Mouse (Mus musculus) macrophage (primary cell): Measurements from ENCODE around the gene Mxra7. TPM values are rescaled to one million over a fixed set of nuclear protein-coding genes. Genes with fewer than 3 reads are reported as not detected.

ENCODE experiments used
- H3K27ac ChIP-seq: fragments of 350-480 bp; formaldehyde crosslinking; 2 replicates; pipeline ENCODE4 v1.9.0; 2021
- H3K36me3 ChIP-seq: fragments of 350-480 bp; formaldehyde crosslinking; 2 replicates; pipeline ENCODE4 v1.9.0; 2021; ENCODE audit errors: inconsistent target
- H3K4me3 ChIP-seq: fragments of 350-480 bp; formaldehyde crosslinking; 2 replicates; pipeline ENCODE4 v1.9.0; 2021; ENCODE audit errors: inconsistent target
- H3K79me2 ChIP-seq: fragments of 350-480 bp; formaldehyde crosslinking; 2 replicates; pipeline ENCODE4 v1.9.0; 2021; ENCODE audit errors: inconsistent target
- WGBS: methylation state at CpG from one replicate; pipeline ENCODE4 v1.1.7; 2026; ENCODE audit warnings: inconsistent platforms; ENCODE audit not compliant: missing documents; 5-methylcytosine and 5-hydroxymethylcytosine counted together
- polyA plus RNA-seq: library from polyadenylated mRNA; stranded (reverse); fragments of 250-400 nt; gene quantifications from 3 replicates; pipeline ENCODE4 v1.2.4, GENCODE M21; 2018; ENCODE audit warnings: inconsistent platforms
- total RNA-seq, 78 experiments: library from RNA; depleted of rRNA; stranded (reverse); fragments of 250-400 nt; gene quantifications; 1 replicate in 9 of 78; 2 replicates in 24 of 78; 3 replicates in 43 of 78; 4 replicates in 2 of 78; pipeline ENCODE4 v1.2.4; 2018; ENCODE audit warnings: inconsistent platforms in 56 of 78

The Mxra7 gene
- total RNA-seq (2018; cell fraction: chromatin; rRNA removed), result 1 to 10 TPM in 1 of 26 experiments, not detected in 25; 5.3 TPM
- total RNA-seq (2018; cell fraction: cytosol; rRNA removed), result under 1 TPM in 9 of 26 experiments, not detected in 17; 0.07 to 0.22 (median 0.09) TPM
- 1 to 10 TPM in 1 of 26 experiments, not detected in 25; 2.3 TPM for total RNA-seq (2018; cell fraction: nucleus; rRNA removed)
- not detected in 3 replicates for polyA plus RNA-seq

DNA sequence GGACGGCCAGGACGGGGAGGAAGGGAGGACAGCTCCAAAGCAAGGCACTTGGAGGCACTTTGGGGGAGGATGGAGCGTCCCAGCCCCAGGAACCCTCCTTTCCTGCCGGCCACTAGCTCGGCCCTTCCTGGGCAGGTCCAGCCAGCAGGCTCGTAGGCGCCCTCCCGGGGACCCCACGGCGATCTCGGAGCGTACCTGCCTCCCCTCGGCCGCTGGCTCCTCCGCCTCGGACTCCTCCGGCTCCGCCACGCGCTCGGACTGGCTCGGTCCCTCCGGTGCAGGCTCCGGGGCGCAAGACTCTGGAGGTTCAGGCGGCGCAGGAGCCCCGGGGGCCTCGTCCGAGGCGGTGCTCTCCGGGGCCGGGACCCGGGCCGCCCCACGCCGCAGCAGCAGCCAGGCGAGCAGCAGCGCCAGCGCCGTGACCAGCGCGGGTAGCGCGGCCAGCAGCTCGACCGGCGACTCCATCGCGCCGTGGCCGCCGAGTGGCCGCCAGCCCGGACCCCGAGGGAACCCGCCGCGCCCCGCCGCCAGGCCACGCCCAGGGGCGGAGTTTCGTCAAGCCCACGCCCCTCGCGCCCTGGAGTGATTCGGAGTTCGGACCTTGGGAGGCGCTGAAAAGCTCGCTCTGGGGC is at the start of gene Mxra7:
Gene Mxra7 (minus strand): TSS at position 513 of the 632 bp plus-strand sequence.
- Histone ChIP-seq H3K4me3 (no peak within 1 kb of the TSS), H3K79me2 (no peaks in the 10 kb centered on the region)
- 14% methylated on average over 67 of the region's 71 CpGs for WGBS

GRCm38 (mm10) chr11:116873987-116874386 is 46.1 kb upstream of the Mxra7 start:
- Histone ChIP-seq H3K79me2 (peaks cover 37% of the 10 kb centered on the region), H3K27ac (no peak overlapping the region), H3K36me3 (peaks cover 47% of the 10 kb centered on the region), H3K4me3 (no peak overlapping the region)
- 89% methylated on average over 12 of the region's 20 CpGs for WGBS

More for the DNA sequence above, at the start of gene Mxra7:
- Histone ChIP-seq H3K36me3 (no peaks in the 10 kb centered on the region), H3K27ac (no peak within 1 kb of the TSS)

- Histone ChIP-seq H3K79me2 (peaks cover 46% of the 10 kb centered on the region), H3K27ac (no peak overlapping the region), H3K36me3 (peaks cover 49% of the 10 kb centered on the region), H3K4me3 (no peak overlapping the region)
- WGBS, result 90% methylated on average over 9 of the region's 9 CpGs
Measured at GRCm38 (mm10) chr11:116871538-116871937, 43.7 kb upstream of the Mxra7 start.

DNA sequence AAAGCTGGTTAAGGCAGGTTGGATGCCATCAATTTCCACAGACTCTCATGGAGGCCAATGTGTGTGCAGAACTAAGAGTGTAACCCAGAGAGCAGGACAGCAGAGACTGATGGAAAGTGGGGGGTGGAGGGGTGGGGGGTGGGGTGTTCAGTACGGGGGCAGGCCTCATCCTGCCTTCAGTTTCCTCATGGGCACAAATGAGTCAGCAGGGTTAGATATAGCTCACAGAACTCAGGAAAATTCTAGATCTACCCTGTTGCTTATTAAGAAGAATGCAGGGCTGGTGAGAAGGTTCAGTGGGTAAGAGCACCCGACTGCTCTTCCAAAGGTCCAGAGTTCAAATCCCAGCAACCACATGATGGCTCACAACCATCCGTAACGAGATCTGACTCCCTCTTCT is 41.8 kb upstream of the Mxra7 start:
- Histone ChIP-seq H3K27ac (peak overlapping the region; percentile 97), H3K4me3 (peak overlapping the region; percentile 31; the same call in 1 of the 2 replicates), H3K79me2 (peaks cover 55% of the 10 kb centered on the region), H3K36me3 (peaks cover 61% of the 10 kb centered on the region)
- WGBS, result 69% methylated on average over 4 of the region's 4 CpGs

DNA sequence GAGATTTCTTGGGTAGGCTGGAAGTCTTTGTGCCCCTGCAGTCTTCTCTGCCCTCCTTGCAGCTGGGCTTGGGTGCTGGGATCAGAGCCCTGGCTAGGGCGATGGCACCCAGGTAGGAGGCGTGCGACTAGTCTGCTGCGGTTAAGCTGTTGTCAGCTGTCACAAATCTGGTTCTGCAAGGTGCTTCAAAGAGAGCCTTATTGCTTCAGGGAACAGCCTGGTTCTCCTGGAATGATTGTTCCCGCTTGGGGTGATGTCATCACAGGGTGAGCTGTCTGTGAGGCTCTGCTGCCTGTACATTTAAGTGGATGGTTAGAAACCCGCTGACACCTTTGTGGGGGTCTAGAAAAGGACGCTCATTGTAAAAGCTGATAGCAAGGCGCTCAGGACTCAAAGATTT is 41.4 kb upstream of the Mxra7 start:
- peak overlapping the region; percentile 97 for H3K27ac ChIP-seq
- peaks cover 56% of the 10 kb centered on the region for H3K79me2 ChIP-seq
- WGBS, result 91% methylated on average over 8 of the region's 8 CpGs
- H3K36me3 ChIP-seq, result peaks cover 61% of the 10 kb centered on the region
- peak overlapping the region; percentile 31 for H3K4me3 ChIP-seq

GRCm38 (mm10) chr11:116868129-116868528 is 40.3 kb upstream of the Mxra7 start:
- peaks cover 66% of the 10 kb centered on the region for H3K79me2 ChIP-seq
- peaks cover 61% of the 10 kb centered on the region for H3K36me3 ChIP-seq
- WGBS, result 46% methylated on average over 3 of the region's 3 CpGs
- H3K27ac ChIP-seq, result peak overlapping the region; percentile 97
- H3K4me3 ChIP-seq, result peak overlapping the region; percentile 31

- H3K79me2 ChIP-seq, result peaks cover 68% of the 10 kb centered on the region
- H3K27ac ChIP-seq, result peak overlapping the region; percentile 4; the same call in 1 of the 2 replicates
- no peak overlapping the region for H3K4me3 ChIP-seq
- H3K36me3 ChIP-seq, result peaks cover 59% of the 10 kb centered on the region
- 89% methylated on average over 12 of the region's 12 CpGs for WGBS
Measured at GRCm38 (mm10) chr11:116865945-116866585, 38.2 kb upstream of the Mxra7 start.

GRCm38 (mm10) chr11:116864444-116864843 is 36.6 kb upstream of the Mxra7 start:
- 98% methylated on average over 9 of the region's 10 CpGs for WGBS
- H3K4me3 ChIP-seq, result no peak overlapping the region
- H3K36me3 ChIP-seq, result peaks cover 69% of the 10 kb centered on the region

DNA sequence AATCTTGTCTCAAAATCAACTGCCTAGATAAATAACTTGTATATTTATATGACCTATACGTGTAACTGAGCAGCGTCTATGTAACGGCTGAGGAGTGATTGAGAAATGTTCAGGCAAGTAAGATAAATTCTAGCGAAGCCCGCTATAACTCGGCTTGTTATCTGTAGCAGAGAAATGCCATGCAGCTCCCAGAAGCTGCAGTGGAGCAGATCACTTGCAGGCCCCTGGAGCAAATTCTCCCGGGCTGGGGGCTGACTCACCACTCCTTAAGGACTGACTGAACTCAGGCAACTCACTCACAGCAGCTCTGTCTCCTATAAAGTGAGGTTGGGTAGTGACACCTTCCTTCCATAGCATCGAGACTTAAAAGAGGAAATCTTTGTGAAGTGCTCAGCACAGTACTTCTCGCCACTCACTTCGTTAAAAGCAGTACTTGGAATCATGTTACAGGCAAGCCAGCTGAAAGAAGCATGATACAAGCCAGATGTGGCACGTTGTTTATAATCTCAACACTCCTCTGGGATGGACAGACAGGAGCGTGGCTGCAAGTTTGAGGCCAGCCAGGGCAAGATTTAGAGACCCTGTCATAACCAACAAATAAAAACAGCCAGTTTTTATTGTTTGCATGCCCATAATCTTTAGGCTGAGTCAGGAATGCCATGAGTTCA is 29.5 kb upstream of the Mxra7 start:
- no peak overlapping the region for H3K4me3 ChIP-seq

More at GRCm38 (mm10) chr11:116864444-116864843, 36.6 kb upstream of the Mxra7 start:
- H3K27ac ChIP-seq, result no peak overlapping the region
- H3K79me2 ChIP-seq, result peaks cover 70% of the 10 kb centered on the region

GRCm38 (mm10) chr11:116854279-116854678 is 26.4 kb upstream of the Mxra7 start:
- peaks cover 84% of the 10 kb centered on the region for H3K79me2 ChIP-seq
- 14% methylated on average over 10 of the region's 10 CpGs for WGBS
- peaks cover 21% of the 10 kb centered on the region for H3K36me3 ChIP-seq
- peak overlapping the region; percentile 95 for H3K27ac ChIP-seq
- H3K4me3 ChIP-seq, result peak overlapping the region; percentile 88

More for the DNA sequence above, 29.5 kb upstream of the Mxra7 start:
- Histone ChIP-seq H3K79me2 (peaks cover 86% of the 10 kb centered on the region), H3K27ac (no peak overlapping the region), H3K36me3 (peaks cover 51% of the 10 kb centered on the region)
- 95% methylated on average over 12 of the region's 12 CpGs for WGBS

GRCm38 (mm10) chr11:116853512-116853928 is 25.7 kb upstream of the Mxra7 start:
- Histone ChIP-seq H3K36me3 (peaks cover 14% of the 10 kb centered on the region; the same call in 1 of the 2 replicates), H3K27ac (peak overlapping the region; percentile 95), H3K4me3 (peak overlapping the region; percentile 88), H3K79me2 (peaks cover 84% of the 10 kb centered on the region)
- under 1% methylated on average over 28 of the region's 36 CpGs for WGBS

DNA sequence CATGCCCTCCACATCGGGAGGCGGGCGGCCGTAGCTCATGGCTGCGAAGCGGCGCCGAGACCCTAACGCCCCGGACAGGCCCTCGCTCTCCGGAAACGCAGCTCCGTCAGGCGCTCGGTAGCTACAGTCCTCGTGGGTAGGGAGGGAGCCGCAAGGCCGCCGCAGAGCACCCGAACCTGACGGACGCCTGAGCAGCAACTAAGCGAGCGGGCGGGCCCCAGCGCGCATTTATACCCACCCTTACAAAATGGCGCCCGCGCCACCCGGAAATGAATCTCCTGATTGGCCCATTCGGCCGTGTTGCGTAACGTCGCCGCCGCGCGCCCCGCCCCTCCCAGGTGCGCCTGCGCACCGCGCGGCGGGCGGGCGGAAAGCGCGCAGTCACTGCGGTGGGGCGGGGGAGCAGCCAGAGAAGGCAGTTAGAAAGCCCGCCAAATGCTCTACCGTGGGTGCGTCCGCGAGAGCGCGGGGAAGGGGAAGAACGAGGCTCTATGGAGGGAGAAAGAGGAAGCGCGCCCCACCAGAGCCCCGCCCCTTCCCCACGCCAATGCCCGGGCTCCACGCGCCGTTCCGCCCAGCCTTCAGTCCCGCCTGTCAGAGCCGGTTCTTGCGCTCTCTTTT is 25.2 kb upstream of the Mxra7 start, which contains the start of gene Srsf2:
Gene Srsf2 (minus strand): TSS at position 204 of the 621 bp plus-strand sequence.
- under 1% methylated on average over 64 of the region's 74 CpGs for WGBS
- H3K27ac ChIP-seq, result peak within 1 kb of the TSS; percentile 95
- H3K36me3 ChIP-seq, result 0 out of 2 replicates have a peak, but pooled peaks cover 20% of the 10 kb centered on the region
- H3K79me2 ChIP-seq, result peaks cover 84% of the 10 kb centered on the region
- H3K4me3 ChIP-seq, result peak within 1 kb of the TSS; percentile 92

DNA sequence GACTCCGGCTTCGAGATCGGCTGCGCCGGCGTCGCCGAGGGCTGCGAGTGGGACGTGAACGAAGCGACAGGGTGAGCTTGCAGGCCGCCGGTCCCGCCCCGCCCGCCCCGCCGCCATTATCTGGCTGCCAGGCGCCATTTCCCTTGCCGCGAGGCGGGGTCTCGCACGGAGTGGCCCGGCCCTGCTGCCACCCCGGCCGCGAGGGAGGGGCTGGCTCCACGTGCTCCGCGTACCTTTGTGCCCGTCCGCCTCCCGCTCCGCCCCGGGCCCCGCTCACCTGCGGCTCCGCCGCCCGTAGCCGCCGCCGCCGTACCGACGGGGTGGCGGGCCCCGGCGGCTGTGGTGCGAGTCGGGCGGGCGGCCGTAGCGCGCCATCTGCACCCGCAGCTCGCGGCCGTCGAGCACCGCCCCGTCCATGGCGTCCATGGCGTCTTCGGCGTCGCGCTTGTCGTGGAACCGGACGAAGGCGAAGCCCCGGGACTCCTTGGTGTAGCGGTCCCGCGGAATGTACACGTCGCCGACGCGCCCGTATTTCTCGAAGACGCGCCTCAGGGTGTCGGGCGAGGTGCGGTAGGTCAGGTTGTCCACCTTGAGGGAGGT is 24.5 kb upstream of the Mxra7 start, which contains the start of gene Mfsd11:
Gene Mfsd11 (plus strand): TSS at position 150 of the 600 bp plus-strand sequence.
- H3K79me2 ChIP-seq, result peaks cover 84% of the 10 kb centered on the region
- 0 out of 2 replicates have a peak, but pooled peaks cover 22% of the 10 kb centered on the region for H3K36me3 ChIP-seq
- WGBS, result under 1% methylated on average over 51 of the region's 91 CpGs
- peak within 1 kb of the TSS; percentile 92 for H3K4me3 ChIP-seq
- peak within 1 kb of the TSS; percentile 95 for H3K27ac ChIP-seq
